In genomic region chr13:43005131-43005579, GRCm38 (mm10) we compare ENCODE assay signal across 9 mouse cellular contexts.
DNase-seq lines count a peak whose midpoint lies in the region; ATAC-seq and TF ChIP-seq lines count a peak whose summit lies in the region.
"Had no signal": no experiment of that assay in that cellular context is flagged by ENCODE, and none has a peak within 500 bp of the region (broad histone marks: within the 10 kb centered on the region; RNA-seq: fewer than 3 reads in every experiment).

No protein-coding gene starts in this region.

- no peaks in the 10 kb centered on the region for H3K9me3 ChIP-seq in intestine, postnatal 0 days (ENCODE audit: control insufficient read depth)
- no peaks in the 10 kb centered on the region for H3K9me3 ChIP-seq in hindbrain, embryonic 13.5 days

- intact Hi-C loops in gastrocnemius, adult 2 months (cut with DNase I): no loop called here

- peak; percentile 95 for ATAC-seq in intestine, postnatal 0 days
- no peak for ATAC-seq in hindbrain, embryonic 13.5 days (ENCODE audit: low FRiP score)

- WGBS in intestine, postnatal 0 days: 15% methylated on average over 3 of the region's 3 CpGs
- WGBS in hindbrain, embryonic 13.5 days: 30% methylated on average over 3 of the region's 3 CpGs

- DNase-seq in gastrocnemius, adult 2 months: peak; percentile 32
- no peak for DNase-seq in gastrocnemius, adult 18-20 months (ENCODE audit: low spot score)
- peak; percentile 39 for DNase-seq in forelimb bud, embryonic 11.5 days (ENCODE audit: low read depth, low spot score)
- peak; percentile 76 for DNase-seq in lung, postnatal 36 days
- no peak for DNase-seq in urinary bladder, postnatal 36 days (ENCODE audit: low spot score in 2 of 2)
- no peak for DNase-seq in urinary bladder, postnatal 14 days (ENCODE audit: low spot score)
- DNase-seq: layer of hippocampus, postnatal 36 days had no signal

- H3K9ac ChIP-seq in intestine, postnatal 0 days (ENCODE audit: low read depth, low read length): no peak overlapping the region
- no peak overlapping the region for H3K9ac ChIP-seq in hindbrain, embryonic 13.5 days

- H3K4me2 ChIP-seq in intestine, postnatal 0 days (replicated peaks; ENCODE audit: low read depth): peak overlapping the region; percentile 25; the same call in 1 of the 2 replicates
- no peak overlapping the region for H3K4me2 ChIP-seq in hindbrain, embryonic 13.5 days

- H3K4me1 ChIP-seq in intestine, postnatal 0 days (replicated peaks; ENCODE audit: control insufficient read depth, insufficient read depth, low read length): 0 out of 2 replicates have a peak, but pooled peaks cover 3% of the 10 kb centered on the region
- H3K4me1 ChIP-seq in hindbrain, embryonic 13.5 days (replicated peaks): peaks cover 6% of the 10 kb centered on the region

- no peak overlapping the region for H3K4me3 ChIP-seq in gastrocnemius, adult 2 months
- no peak overlapping the region for H3K4me3 ChIP-seq in intestine, postnatal 0 days (ENCODE audit: low read depth, low read length)
- no peak overlapping the region for H3K4me3 ChIP-seq in hindbrain, embryonic 13.5 days

- peak overlapping the region; percentile 59 for H3K27ac ChIP-seq in gastrocnemius, adult 2 months
- no peak overlapping the region for H3K27ac ChIP-seq in intestine, postnatal 0 days (ENCODE audit: low read depth, low read length)
- no peak overlapping the region for H3K27ac ChIP-seq in hindbrain, embryonic 13.5 days

- TF ChIP-seq CTCF in gastrocnemius, adult 2 months (IDR thresholded peaks at IDR 0.05): no peak
- no peak for TF ChIP-seq CTCF in intestine, postnatal 0 days (IDR thresholded peaks at IDR 0.05; ENCODE audit: low read depth)

- H3K36me3 ChIP-seq in intestine, postnatal 0 days (ENCODE audit: control insufficient read depth, insufficient read depth): no peaks in the 10 kb centered on the region
- no peaks in the 10 kb centered on the region for H3K36me3 ChIP-seq in hindbrain, embryonic 13.5 days

- no peaks in the 10 kb centered on the region for H3K27me3 ChIP-seq in intestine, postnatal 0 days (replicated peaks; ENCODE audit: control insufficient read depth, insufficient read depth, low read length)
- H3K27me3 ChIP-seq in hindbrain, embryonic 13.5 days: no peaks in the 10 kb centered on the region

Comparison
In these comparisons a context has a peak if more than half of its experiments do, and no peak if none do; other contexts are left out.
1. DNase-seq: peak in gastrocnemius, adult 2 months (single experiment), forelimb bud, embryonic 11.5 days (single experiment) and lung, postnatal 36 days (single experiment); none in gastrocnemius, adult 18-20 months (single experiment), urinary bladder, postnatal 36 days (0 of 2) and urinary bladder, postnatal 14 days (single experiment).